Mouse (Mus musculus) kidney, embryonic 14.5 days (tissue): ENCODE data around the gene Lztr1. TPM values are rescaled to one million over a fixed set of nuclear protein-coding genes. Genes with fewer than 3 reads are reported as not detected.

ENCODE experiments used
- ATAC-seq: fragments of 200-750 bp; cut with Nextera tagmentation; 2 replicates; pipeline ENCODE4 v1.8.0; 2017; ENCODE audit warnings: moderate number of reproducible peaks, mild to moderate bottlenecking, moderate TSS enrichment, moderate library complexity; ENCODE audit not compliant: low FRiP score, low TSS enrichment
- H3K27ac ChIP-seq: fragments of 300-500 bp; sonication (generic); 2 replicates; pipeline ENCODE4 v1.5.1; 2014; ENCODE audit warnings: low read depth, mild to moderate bottlenecking, low read length, moderate library complexity, mixed read lengths
- H3K27me3 ChIP-seq: fragments of 300-500 bp; sonication (generic); 2 replicates; pipeline ENCODE4 v1.6.1; 2014; ENCODE audit warnings: mild to moderate bottlenecking, low read length; ENCODE audit not compliant: control insufficient read depth, insufficient read depth
- H3K36me3 ChIP-seq: fragments of 300-500 bp; sonication (generic); 2 replicates; pipeline ENCODE4 v1.6.1; 2014; ENCODE audit warnings: low read length, mixed read lengths; ENCODE audit not compliant: control insufficient read depth, insufficient read depth
- H3K4me1 ChIP-seq: fragments of 300-500 bp; sonication (generic); 2 replicates; pipeline ENCODE4 v1.6.1; 2014; ENCODE audit warnings: low read length, mixed read lengths; ENCODE audit not compliant: control insufficient read depth, insufficient read depth
- H3K4me2 ChIP-seq: fragments of 300-500 bp; sonication (generic); replicated peaks from 2 replicates; pipeline ENCODE4 v1.6.1; 2014; ENCODE audit warnings: low read depth, mild to moderate bottlenecking, low read length
- H3K4me3 ChIP-seq: fragments of 300-500 bp; sonication (generic); 2 replicates; pipeline ENCODE4 v1.5.1; 2014; ENCODE audit warnings: mild to moderate bottlenecking, low read length
- H3K9ac ChIP-seq: fragments of 300-500 bp; sonication (generic); 2 replicates; pipeline ENCODE4 v1.6.1; 2014; ENCODE audit warnings: low read depth, mild to moderate bottlenecking, low read length, moderate library complexity
- H3K9me3 ChIP-seq: fragments of 300-500 bp; sonication (generic); 2 replicates; pipeline ENCODE4 v1.6.1; 2016; ENCODE audit warnings: low read length; ENCODE audit not compliant: control insufficient read depth
- WGBS: fragments of 180-500 bp; shearing (Covaris S2); extraction: QIAGEN DNeasy Blood & Tissue Kit; methylation state at CpG from one replicate; pipeline ENCODE4 v1.1.7; 2014; 5-methylcytosine and 5-hydroxymethylcytosine counted together
- polyA plus RNA-seq: library from polyadenylated mRNA; unstranded; fragments of >200 nt; fragmentation: Nextera tagmentation; extraction: Ambion mirVana; gene quantifications from 2 replicates; pipeline ENCODE4 v1.2.1, GENCODE M21; 2014

Lztr1 gene
- 57.9 and 81.4 TPM in 2 replicates for polyA plus RNA-seq

- no peaks in the 10 kb centered on the region for H3K9me3 ChIP-seq
- H3K9ac ChIP-seq: peak within 1 kb of the TSS; percentile 75
- H3K36me3 ChIP-seq: peaks cover 18% of the 10 kb centered on the region
- WGBS: 1% methylated on average over 50 of the region's 50 CpGs
- H3K4me2 ChIP-seq: peak within 1 kb of the TSS; percentile 61
- peak; percentile 98 for ATAC-seq
- H3K4me3 ChIP-seq: peak within 1 kb of the TSS; percentile 63
- peaks cover 7% of the 10 kb centered on the region for H3K4me1 ChIP-seq
- no peaks in the 10 kb centered on the region for H3K27me3 ChIP-seq
- H3K27ac ChIP-seq: peak within 1 kb of the TSS; percentile 68; the same call in 1 of the 2 replicates
Measured at GRCm38 (mm10) chr16:17508546-17509239, at the start of gene Lztr1. TSS of gene Lztr1 (plus strand) at chr16:17508688.

GRCm38 (mm10) chr16:17460254-17460653 lies 48.2 kb upstream of the Lztr1 start:
- no peak overlapping the region for H3K9ac ChIP-seq
- WGBS: 95% methylated on average over 4 of the region's 4 CpGs
- no peak overlapping the region for H3K4me2 ChIP-seq
- H3K4me3 ChIP-seq: no peak overlapping the region
- ATAC-seq: no peak
- no peak overlapping the region for H3K27ac ChIP-seq
- H3K36me3 ChIP-seq: peaks cover 36% of the 10 kb centered on the region
- no peaks in the 10 kb centered on the region for H3K9me3 ChIP-seq
- peaks cover 4% of the 10 kb centered on the region for H3K4me1 ChIP-seq
- no peaks in the 10 kb centered on the region for H3K27me3 ChIP-seq

- Histone ChIP-seq H3K27me3 (no peaks in the 10 kb centered on the region), H3K9ac (no peak overlapping the region), H3K4me2 (no peak overlapping the region), H3K4me1 (no peaks in the 10 kb centered on the region), H3K27ac (no peak overlapping the region), H3K4me3 (no peak overlapping the region), H3K36me3 (peaks cover 27% of the 10 kb centered on the region), H3K9me3 (no peaks in the 10 kb centered on the region)
- WGBS: 88% methylated on average over 1 of the region's 1 CpGs
- ATAC-seq: no peak
Measured at GRCm38 (mm10) chr16:17461596-17461995, 46.9 kb upstream of the Lztr1 start.

GRCm38 (mm10) chr16:17463184-17463583 lies 45.3 kb upstream of the Lztr1 start:
- Histone ChIP-seq H3K9ac (no peak overlapping the region), H3K36me3 (peaks cover 20% of the 10 kb centered on the region; the same call in 1 of the 2 replicates), H3K4me3 (no peak overlapping the region), H3K27me3 (no peaks in the 10 kb centered on the region), H3K4me1 (no peaks in the 10 kb centered on the region), H3K9me3 (no peaks in the 10 kb centered on the region), H3K4me2 (no peak overlapping the region), H3K27ac (no peak overlapping the region)
- 87% methylated on average over 2 of the region's 2 CpGs for WGBS
- ATAC-seq: no peak

GRCm38 (mm10) chr16:17466875-17467663 lies 41.4 kb upstream of the Lztr1 start:
- Histone ChIP-seq H3K4me3 (no peak overlapping the region), H3K9me3 (no peaks in the 10 kb centered on the region), H3K27ac (no peak overlapping the region), H3K9ac (no peak overlapping the region), H3K27me3 (no peaks in the 10 kb centered on the region), H3K4me2 (no peak overlapping the region), H3K36me3 (peaks cover 37% of the 10 kb centered on the region), H3K4me1 (no peaks in the 10 kb centered on the region)
- ATAC-seq: no peak
- WGBS: 86% methylated on average over 4 of the region's 4 CpGs

GRCm38 (mm10) chr16:17472498-17472897 lies 36.0 kb upstream of the Lztr1 start:
- no peaks in the 10 kb centered on the region for H3K27me3 ChIP-seq
- no peak overlapping the region for H3K4me2 ChIP-seq
- H3K4me3 ChIP-seq: no peak overlapping the region
- peaks cover 46% of the 10 kb centered on the region for H3K36me3 ChIP-seq
- H3K9me3 ChIP-seq: no peaks in the 10 kb centered on the region
- H3K9ac ChIP-seq: no peak overlapping the region
- no peak overlapping the region for H3K27ac ChIP-seq
- H3K4me1 ChIP-seq: no peaks in the 10 kb centered on the region
- no peak for ATAC-seq
- 88% methylated on average over 6 of the region's 6 CpGs for WGBS

GRCm38 (mm10) chr16:17474091-17474490 lies 34.4 kb upstream of the Lztr1 start:
- Histone ChIP-seq H3K9ac (no peak overlapping the region), H3K36me3 (peaks cover 47% of the 10 kb centered on the region), H3K27ac (no peak overlapping the region)

GRCm38 (mm10) chr16:17474761-17475160 lies 33.7 kb upstream of the Lztr1 start:
- Histone ChIP-seq H3K4me1 (0 out of 2 replicates have a peak, but pooled peaks cover 3% of the 10 kb centered on the region), H3K4me3 (no peak overlapping the region), H3K4me2 (no peak overlapping the region), H3K9me3 (no peaks in the 10 kb centered on the region), H3K27me3 (no peaks in the 10 kb centered on the region), H3K36me3 (peaks cover 42% of the 10 kb centered on the region), H3K9ac (no peak overlapping the region), H3K27ac (no peak overlapping the region)
- no peak for ATAC-seq
- WGBS: 83% methylated on average over 2 of the region's 2 CpGs

More at GRCm38 (mm10) chr16:17474091-17474490, 34.4 kb upstream of the Lztr1 start:
- Histone ChIP-seq H3K9me3 (no peaks in the 10 kb centered on the region), H3K4me3 (no peak overlapping the region), H3K4me2 (no peak overlapping the region), H3K27me3 (no peaks in the 10 kb centered on the region), H3K4me1 (0 out of 2 replicates have a peak, but pooled peaks cover 3% of the 10 kb centered on the region)
- no peak for ATAC-seq

GRCm38 (mm10) chr16:17475326-17475725 lies 33.2 kb upstream of the Lztr1 start:
- Histone ChIP-seq H3K36me3 (peaks cover 37% of the 10 kb centered on the region), H3K4me3 (no peak overlapping the region), H3K4me2 (no peak overlapping the region), H3K27ac (no peak overlapping the region), H3K27me3 (no peaks in the 10 kb centered on the region), H3K9me3 (no peaks in the 10 kb centered on the region), H3K9ac (no peak overlapping the region), H3K4me1 (0 out of 2 replicates have a peak, but pooled peaks cover 3% of the 10 kb centered on the region)
- ATAC-seq: no peak
- 89% methylated on average over 4 of the region's 4 CpGs for WGBS
